Mouse (Mus musculus) liver, embryonic 11.5 days (tissue): Measurements from ENCODE around the gene Mrm1. TPM values are rescaled to one million over a fixed set of nuclear protein-coding genes. Genes with fewer than 3 reads are reported as not detected.
A peak's percentile ranks its signal among the peaks of the same experiment; 100 is the strongest.

ENCODE experiments used
- ATAC-seq: fragments of 200-750 bp; cut with Nextera tagmentation; replicated peaks from 2 replicates; pipeline ENCODE4 v1.8.0; 2017; ENCODE audit warnings: moderate number of reproducible peaks, mild to moderate bottlenecking, moderate TSS enrichment, moderate library complexity; ENCODE audit not compliant: low FRiP score
- DNase-seq: peaks from one replicate; pipeline ENCODE4 v3.0.0-alpha.2; 2017; ENCODE audit warnings: low spot score
- H3K27ac ChIP-seq: fragments of 300-500 bp; sonication (generic); 2 replicates; pipeline ENCODE4 v1.5.1; 2014; ENCODE audit warnings: mild to moderate bottlenecking, low read depth, low read length, control low read depth
- H3K27me3 ChIP-seq: fragments of 300-500 bp; sonication (generic); replicated peaks from 2 replicates; pipeline ENCODE4 v1.6.1; 2014; ENCODE audit warnings: low read length, mixed read lengths; ENCODE audit not compliant: control insufficient read depth, insufficient read depth
- H3K36me3 ChIP-seq: fragments of 300-500 bp; sonication (generic); 2 replicates; pipeline ENCODE4 v1.6.1; 2014; ENCODE audit warnings: mild to moderate bottlenecking, low read length, moderate library complexity, mixed read lengths; ENCODE audit not compliant: control insufficient read depth, insufficient read depth
- H3K4me1 ChIP-seq: fragments of 300-500 bp; sonication (generic); replicated peaks from 2 replicates; pipeline ENCODE4 v1.6.1; 2014; ENCODE audit warnings: low read length, mixed read lengths; ENCODE audit not compliant: control insufficient read depth, insufficient read depth
- H3K4me2 ChIP-seq: fragments of 300-500 bp; sonication (generic); 2 replicates; pipeline ENCODE4 v1.6.1; 2014; ENCODE audit warnings: mild to moderate bottlenecking, control low read depth, moderate library complexity
- H3K4me3 ChIP-seq: fragments of 300-500 bp; sonication (generic); 2 replicates; pipeline ENCODE4 v1.5.1; 2014; ENCODE audit warnings: low read depth, low read length, control low read depth
- H3K9ac ChIP-seq: fragments of 300-500 bp; sonication (generic); 2 replicates; pipeline ENCODE4 v1.6.1; 2014; ENCODE audit warnings: low read depth, low read length, control low read depth
- H3K9me3 ChIP-seq: fragments of 300-500 bp; sonication (generic); 2 replicates; pipeline ENCODE4 v1.6.1; 2016; ENCODE audit warnings: low read length, inconsistent platforms, mixed read lengths; ENCODE audit not compliant: control insufficient read depth
- WGBS: fragments of 180-500 bp; shearing (Covaris S2); extraction: QIAGEN DNeasy Blood & Tissue Kit; methylation state at CpG from one replicate; pipeline ENCODE4 v1.1.7; 2014; 5-methylcytosine and 5-hydroxymethylcytosine counted together
- polyA plus RNA-seq: library from polyadenylated mRNA; unstranded; fragments of >200 nt; fragmentation: Nextera tagmentation; extraction: Ambion mirVana; gene quantifications from 2 replicates; pipeline ENCODE4 v1.2.1, GENCODE M21; 2014

Mrm1 gene
- polyA plus RNA-seq: 19.4 and 20.5 TPM in 2 replicates

DNA sequence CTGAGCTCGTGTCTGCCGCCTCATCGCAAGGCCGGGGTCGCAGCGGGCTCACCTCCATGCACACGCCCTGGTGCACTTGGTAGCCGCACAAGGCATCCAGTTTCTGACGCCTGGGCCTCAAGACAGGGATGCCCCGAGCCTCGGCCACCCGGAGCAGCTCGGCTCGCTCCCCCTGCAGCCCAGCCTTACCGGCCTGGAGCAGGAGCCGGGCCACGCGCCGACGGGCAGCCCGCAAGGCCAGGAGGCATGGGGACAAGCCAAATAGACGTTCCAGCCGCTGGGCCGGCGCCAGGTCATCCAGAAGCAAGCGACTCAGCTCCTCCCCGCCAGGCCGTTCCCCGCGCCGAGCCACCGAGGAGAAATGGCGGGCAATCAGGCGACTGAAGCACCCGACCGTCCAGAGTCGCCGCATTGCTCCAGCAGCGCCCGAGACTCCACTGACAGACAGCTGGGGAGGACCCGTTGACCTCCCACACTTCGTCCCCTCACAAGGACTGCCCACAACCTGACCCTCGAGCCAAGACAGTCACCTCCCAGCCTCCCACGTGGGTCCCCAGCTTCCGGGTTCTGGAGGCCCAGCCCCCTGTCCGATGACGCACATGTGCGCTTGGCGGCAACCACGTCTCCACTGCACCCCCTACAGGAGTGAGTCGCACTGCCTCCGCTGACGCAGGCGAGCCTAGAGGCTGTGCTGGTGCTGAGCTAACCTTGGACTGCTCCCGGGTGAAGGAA lies at the start of gene Mrm1:
Gene Mrm1 (minus strand): TSS at position 555 of the 732 bp plus-strand sequence.
- DNase-seq: peak; percentile 97
- under 1% methylated on average over 55 of the region's 55 CpGs for WGBS
- Histone ChIP-seq H3K9ac (peak within 1 kb of the TSS; percentile 88), H3K9me3 (no peaks in the 10 kb centered on the region), H3K4me1 (peaks cover 32% of the 10 kb centered on the region), H3K4me2 (peak within 1 kb of the TSS; percentile 88), H3K27ac (peak within 1 kb of the TSS; percentile 95), H3K4me3 (peak within 1 kb of the TSS; percentile 67), H3K36me3 (peaks cover 16% of the 10 kb centered on the region; the same call in 1 of the 2 replicates), H3K27me3 (no peaks in the 10 kb centered on the region)
- peak; percentile 74 for ATAC-seq

GRCm38 (mm10) chr11:84868786-84869259 lies 49.5 kb upstream of the Mrm1 start:
- ATAC-seq: no peak
- Histone ChIP-seq H3K4me3 (peak overlapping the region; percentile 79), H3K9ac (peak overlapping the region; percentile 98), H3K4me2 (peak overlapping the region; percentile 72), H3K36me3 (no peaks in the 10 kb centered on the region), H3K27me3 (no peaks in the 10 kb centered on the region), H3K9me3 (no peaks in the 10 kb centered on the region), H3K27ac (peak overlapping the region; percentile 99), H3K4me1 (peaks cover 28% of the 10 kb centered on the region)
- DNase-seq: no peak
- 9% methylated on average over 7 of the region's 7 CpGs for WGBS

- 85% methylated on average over 2 of the region's 2 CpGs for WGBS
Measured at GRCm38 (mm10) chr11:84867586-84867985, 48.3 kb upstream of the Mrm1 start.

DNA sequence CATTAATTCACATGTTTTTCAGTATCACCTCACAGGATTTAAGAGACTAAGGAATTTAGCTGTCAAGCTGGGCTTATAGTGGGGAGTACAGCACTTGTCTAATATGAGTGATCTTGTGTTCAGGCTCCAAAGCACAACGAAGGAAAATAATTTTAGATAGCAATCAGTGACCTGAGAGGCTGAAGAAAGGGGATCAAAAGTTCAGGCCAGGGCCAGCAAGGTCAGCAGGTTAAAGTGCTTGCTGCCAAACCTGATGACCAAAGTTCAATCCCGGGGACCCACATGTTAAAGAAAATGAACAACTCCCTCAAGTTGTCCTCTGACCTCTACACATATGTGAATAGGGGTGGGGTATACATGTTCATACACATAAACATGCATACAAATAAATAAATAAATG lies 46.0 kb upstream of the Mrm1 start:
- no peak overlapping the region for H3K9ac ChIP-seq
- H3K9me3 ChIP-seq: no peaks in the 10 kb centered on the region
- H3K4me1 ChIP-seq: peaks cover 27% of the 10 kb centered on the region
- H3K27ac ChIP-seq: no peak overlapping the region
- H3K36me3 ChIP-seq: peaks cover 6% of the 10 kb centered on the region; the same call in 1 of the 2 replicates
- no peak for DNase-seq
- no peak for ATAC-seq
- H3K4me3 ChIP-seq: no peak overlapping the region
- 55% methylated on average over 2 of the region's 2 CpGs for WGBS
- H3K27me3 ChIP-seq: no peaks in the 10 kb centered on the region
- H3K4me2 ChIP-seq: peak overlapping the region; percentile 23; the same call in 1 of the 2 replicates

More at GRCm38 (mm10) chr11:84867586-84867985, 48.3 kb upstream of the Mrm1 start:
- DNase-seq: no peak
- ATAC-seq: no peak
- Histone ChIP-seq H3K27me3 (no peaks in the 10 kb centered on the region), H3K36me3 (no peaks in the 10 kb centered on the region), H3K4me1 (peaks cover 29% of the 10 kb centered on the region), H3K9me3 (no peaks in the 10 kb centered on the region), H3K4me3 (peak overlapping the region; percentile 25), H3K9ac (0 out of 2 replicates have a peak overlapping the region, but pooled peaks have one; percentile 7), H3K27ac (no peak overlapping the region), H3K4me2 (peak overlapping the region; percentile 57)

- ATAC-seq: no peak
- no peaks in the 10 kb centered on the region for H3K9me3 ChIP-seq
- H3K4me1 ChIP-seq: no peaks in the 10 kb centered on the region
- WGBS: 95% methylated on average over 6 of the region's 6 CpGs
- DNase-seq: no peak
- H3K9ac ChIP-seq: no peak overlapping the region
- no peak overlapping the region for H3K4me2 ChIP-seq
- H3K36me3 ChIP-seq: peaks cover 24% of the 10 kb centered on the region; the same call in 1 of the 2 replicates
- H3K27ac ChIP-seq: no peak overlapping the region
- H3K27me3 ChIP-seq: no peaks in the 10 kb centered on the region
- H3K4me3 ChIP-seq: no peak overlapping the region
Measured at GRCm38 (mm10) chr11:84855285-84855684, 36.0 kb upstream of the Mrm1 start.

DNA sequence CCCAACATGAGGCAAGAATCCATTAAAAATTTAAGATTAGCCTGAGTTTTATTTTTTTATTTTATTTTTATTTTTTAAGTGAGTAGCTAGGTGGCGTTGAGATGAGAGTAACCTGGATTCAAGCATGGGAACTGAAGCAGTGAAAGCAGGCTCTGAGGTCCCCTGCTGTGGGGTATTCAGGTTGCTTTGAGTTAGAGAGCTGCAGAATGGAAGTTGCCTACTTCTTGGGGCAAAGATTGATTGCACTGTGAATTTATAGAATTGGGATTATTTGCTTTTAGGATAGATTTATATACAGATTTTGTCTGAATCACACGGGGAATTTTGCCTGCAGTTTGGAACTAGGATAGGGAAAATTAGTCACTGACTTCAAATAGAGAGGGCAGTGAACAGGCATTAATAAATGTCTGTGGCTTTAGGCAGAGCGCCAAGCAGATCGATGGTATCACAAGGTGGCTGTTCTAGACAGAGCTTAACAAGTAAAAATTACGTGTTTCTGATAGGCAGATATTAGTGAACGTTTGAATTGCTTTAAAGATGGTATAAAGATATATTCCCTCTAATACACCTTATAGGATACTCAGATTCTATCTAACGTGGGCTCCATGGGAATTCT lies 28.3 kb upstream of the Mrm1 start:
- 82% methylated on average over 7 of the region's 7 CpGs for WGBS
- DNase-seq: no peak
- H3K36me3 ChIP-seq: peaks cover 19% of the 10 kb centered on the region; the same call in 1 of the 2 replicates

DNA sequence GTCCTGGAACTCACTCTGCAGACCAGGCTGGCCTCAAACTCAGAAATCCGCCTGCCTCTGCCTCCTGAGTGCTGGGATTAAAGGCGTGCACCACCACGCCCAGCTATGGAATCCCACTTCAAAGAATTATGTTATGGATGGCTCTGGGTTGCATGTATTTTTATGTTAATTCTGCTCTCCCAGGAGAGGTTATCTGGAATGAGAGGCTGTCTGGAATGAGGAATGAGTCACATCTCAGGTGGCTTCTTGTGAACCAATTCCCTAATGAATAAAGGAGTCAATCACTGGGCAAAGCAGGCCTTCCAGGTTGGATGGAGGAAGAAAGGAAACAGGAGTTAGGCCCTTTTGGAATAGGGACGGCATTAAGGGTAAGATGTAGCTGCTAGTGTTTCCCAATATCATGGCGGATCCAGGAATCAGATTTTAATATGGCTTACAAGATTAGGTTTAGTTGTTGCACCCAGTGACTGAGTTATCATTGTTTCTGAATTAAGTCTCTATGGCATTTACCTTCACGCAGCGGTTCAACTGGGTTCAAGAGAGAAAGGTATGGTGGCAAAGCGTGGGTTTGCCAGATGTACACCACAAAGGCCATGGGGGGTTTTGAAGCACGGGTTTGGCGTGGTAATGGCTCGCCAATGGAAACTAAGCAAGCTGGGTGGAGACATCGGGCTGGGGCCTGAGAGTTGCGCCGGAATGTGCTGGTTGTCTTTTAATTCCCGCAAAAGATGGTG lies 27.6 kb upstream of the Mrm1 start:
- ATAC-seq (no peak), DNase-seq (no peak)
- Histone ChIP-seq H3K9ac (no peak overlapping the region), H3K4me3 (no peak overlapping the region), H3K4me1 (no peaks in the 10 kb centered on the region), H3K9me3 (no peaks in the 10 kb centered on the region), H3K27me3 (no peaks in the 10 kb centered on the region), H3K27ac (no peak overlapping the region), H3K4me2 (no peak overlapping the region), H3K36me3 (peaks cover 17% of the 10 kb centered on the region; the same call in 1 of the 2 replicates)
- whole genome bisulfite sequencing: 95% methylated on average over 15 of the region's 15 CpGs

More for the DNA sequence above, 28.3 kb upstream of the Mrm1 start:
- no peak for ATAC-seq
- H3K27ac ChIP-seq: no peak overlapping the region
- no peak overlapping the region for H3K4me2 ChIP-seq
- H3K4me3 ChIP-seq: no peak overlapping the region
- H3K4me1 ChIP-seq: no peaks in the 10 kb centered on the region
- no peak overlapping the region for H3K9ac ChIP-seq
- no peaks in the 10 kb centered on the region for H3K9me3 ChIP-seq
- no peaks in the 10 kb centered on the region for H3K27me3 ChIP-seq

GRCm38 (mm10) chr11:84839330-84839729 lies 20.0 kb upstream of the Mrm1 start:
- Histone ChIP-seq H3K36me3 (peaks cover 32% of the 10 kb centered on the region), H3K4me3 (no peak overlapping the region), H3K27ac (no peak overlapping the region), H3K4me2 (no peak overlapping the region), H3K9ac (no peak overlapping the region), H3K4me1 (no peaks in the 10 kb centered on the region), H3K9me3 (no peaks in the 10 kb centered on the region), H3K27me3 (no peaks in the 10 kb centered on the region)
- 80% methylated on average over 2 of the region's 2 CpGs for WGBS
- DNase-seq: no peak
- no peak for ATAC-seq
